Mouse (Mus musculus) spleen, adult 2 months (tissue): ENCODE measurements around the gene Milr1. TPM values are rescaled to one million over a fixed set of nuclear protein-coding genes. Genes with fewer than 3 reads are reported as not detected.
"Not testable (repeated sequence)": the region's sequence is repeated elsewhere in the genome, so short reads cannot be mapped to it uniquely, and the experiment has no call there.

Source experiments
- DNase-seq, 2 experiments: peaks; one replicate each; pipeline versions ENCODE4 v3.0.0 to v3.0.0-alpha.2; 2012 to 2021; ENCODE audit warnings: low spot score in 2 of 2, low read depth in 1 of 2
- H3K27ac ChIP-seq: fragments of 200-500 bp; 2 replicates; pipeline ENCODE4 v1.5.1; 2012; ENCODE audit warnings: low read length, inconsistent platforms; ENCODE audit not compliant: insufficient read depth
- H3K27me3 ChIP-seq: fragments of 200-500 bp; 2 replicates; pipeline ENCODE4 v1.6.1; 2012; ENCODE audit warnings: mild to moderate bottlenecking, moderate library complexity, low read length, inconsistent platforms; ENCODE audit not compliant: control insufficient read depth, insufficient read depth
- H3K36me3 ChIP-seq: fragments of 200-500 bp; 2 replicates; pipeline ENCODE4 v1.6.1; 2012; ENCODE audit warnings: mild to moderate bottlenecking, low read length, inconsistent platforms; ENCODE audit not compliant: control insufficient read depth, insufficient read depth
- H3K4me1 ChIP-seq: fragments of 200-500 bp; 2 replicates; pipeline ENCODE4 v1.6.1; 2011; ENCODE audit warnings: inconsistent platforms; ENCODE audit not compliant: control insufficient read depth, insufficient read depth, insufficient read length
- H3K4me3 ChIP-seq: fragments of 200-500 bp; 2 replicates; pipeline ENCODE4 v1.5.1; 2011; ENCODE audit warnings: mild to moderate bottlenecking, inconsistent platforms; ENCODE audit not compliant: insufficient read depth, insufficient read length; ENCODE audit errors: extremely low read depth
- CTCF ChIP-seq: fragments of 200-500 bp; IDR thresholded peaks from 2 replicates; pipeline ENCODE4 v1.5.1; 2011; ENCODE audit warnings: mild to moderate bottlenecking, inconsistent platforms; ENCODE audit not compliant: insufficient read depth, insufficient read length, insufficient replicate concordance; ENCODE audit errors: extremely low read depth
- POLR2A ChIP-seq: fragments of 200-500 bp; IDR thresholded peaks from 2 replicates; pipeline ENCODE4 v1.6.1; 2011; ENCODE audit warnings: low read depth, low read length, inconsistent platforms
- WGBS: fragments of 180-500 bp; shearing (Covaris S2); methylation state at CpG from one replicate; pipeline ENCODE4 v1.1.7; 2018; 5-methylcytosine and 5-hydroxymethylcytosine counted together
- polyA plus RNA-seq: library from polyadenylated mRNA; depleted of rRNA; stranded (reverse); fragments of >200 nt; gene quantifications from 2 replicates; pipeline ENCODE4 v1.2.3, GENCODE M21; 2012

Milr1 gene
- polyA plus RNA-seq, 1 experiment: 4.2 TPM

DNA sequence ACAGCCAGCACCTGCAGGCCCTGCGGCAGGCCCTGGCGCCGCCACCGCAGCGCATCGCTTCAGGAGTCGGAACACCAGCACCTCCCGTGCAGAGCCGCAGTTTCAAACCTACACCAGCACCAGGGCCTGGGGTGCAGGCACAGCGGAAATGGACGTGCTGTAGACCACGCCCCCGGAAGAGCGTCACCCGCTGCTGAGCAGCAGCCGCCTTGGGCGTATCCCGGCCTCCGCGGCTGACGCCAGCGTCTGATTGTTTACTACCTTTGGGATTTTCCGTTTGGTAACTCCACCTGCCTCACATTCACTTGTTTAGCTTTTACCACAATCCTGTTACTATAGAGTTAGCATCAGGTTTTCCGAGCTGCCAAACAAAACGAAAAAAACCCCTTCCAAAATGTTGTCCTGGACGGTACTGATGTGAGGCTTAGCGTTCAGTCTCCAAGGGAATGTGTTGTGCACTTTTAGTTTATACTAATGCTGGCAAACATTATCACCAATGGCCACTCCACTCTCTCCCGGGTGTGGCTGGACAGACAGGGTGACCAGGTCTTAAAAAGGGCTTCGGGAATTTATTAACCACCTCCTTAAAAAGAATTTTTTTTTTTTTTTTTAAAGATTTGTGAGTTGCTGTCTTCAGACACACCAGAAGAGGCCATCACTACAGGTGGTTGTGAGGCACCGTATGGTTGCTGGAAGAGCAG is 28.5 kb downstream of the Milr1 start, which contains the start of gene Polg2:
Gene Polg2, minus strand, starts transcription at position 150 of the 701 bp plus-strand sequence.
- no peaks in the 10 kb centered on the region for H3K27me3 ChIP-seq
- no peaks in the 10 kb centered on the region for H3K4me1 ChIP-seq
- TF ChIP-seq POLR2A (peak; percentile 94), CTCF (no peak)
- peaks cover 37% of the 10 kb centered on the region for H3K36me3 ChIP-seq
- WGBS: 3% methylated on average over 30 of the region's 30 CpGs
- peak; percentile 89 to 96 for DNase-seq
- peak within 1 kb of the TSS; percentile 95 for H3K27ac ChIP-seq
- H3K4me3 ChIP-seq: peak within 1 kb of the TSS; percentile 86

- TF ChIP-seq CTCF: no peak
- TF ChIP-seq POLR2A: no peak
- H3K27me3 ChIP-seq: no peaks in the 10 kb centered on the region
- peak overlapping the region; percentile 82; the same call in 1 of the 2 replicates for H3K27ac ChIP-seq
- no peak overlapping the region for H3K4me3 ChIP-seq
- 81% methylated on average over 4 of the region's 4 CpGs for WGBS
- H3K36me3 ChIP-seq: peaks cover 35% of the 10 kb centered on the region
- H3K4me1 ChIP-seq: no peaks in the 10 kb centered on the region
- DNase-seq: no peak
These were observed 29.0 kb downstream of the Milr1 start for GRCm38 (mm10) chr11:106780089-106780425.

- WGBS: 89% methylated on average over 6 of the region's 6 CpGs
- Histone ChIP-seq H3K27me3 (no peaks in the 10 kb centered on the region), H3K4me3 (no peak overlapping the region), H3K36me3 (peaks cover 38% of the 10 kb centered on the region), H3K27ac (no peak overlapping the region), H3K4me1 (no peaks in the 10 kb centered on the region; the same call in 1 of the 2 replicates)
- DNase-seq: no peak
- no peak for TF ChIP-seq CTCF
- no peak for TF ChIP-seq POLR2A
These were observed 29.7 kb downstream of the Milr1 start for GRCm38 (mm10) chr11:106780590-106781220.

GRCm38 (mm10) chr11:106782271-106782670 is 31.2 kb downstream of the Milr1 start:
- DNase-seq, H3K4me1 ChIP-seq, H3K4me3 ChIP-seq, H3K27ac ChIP-seq, H3K27me3 ChIP-seq: not testable (repeated sequence)
- WGBS: 90% methylated on average over 7 of the region's 7 CpGs
- H3K36me3 ChIP-seq: peaks cover 42% of the 10 kb centered on the region

DNA sequence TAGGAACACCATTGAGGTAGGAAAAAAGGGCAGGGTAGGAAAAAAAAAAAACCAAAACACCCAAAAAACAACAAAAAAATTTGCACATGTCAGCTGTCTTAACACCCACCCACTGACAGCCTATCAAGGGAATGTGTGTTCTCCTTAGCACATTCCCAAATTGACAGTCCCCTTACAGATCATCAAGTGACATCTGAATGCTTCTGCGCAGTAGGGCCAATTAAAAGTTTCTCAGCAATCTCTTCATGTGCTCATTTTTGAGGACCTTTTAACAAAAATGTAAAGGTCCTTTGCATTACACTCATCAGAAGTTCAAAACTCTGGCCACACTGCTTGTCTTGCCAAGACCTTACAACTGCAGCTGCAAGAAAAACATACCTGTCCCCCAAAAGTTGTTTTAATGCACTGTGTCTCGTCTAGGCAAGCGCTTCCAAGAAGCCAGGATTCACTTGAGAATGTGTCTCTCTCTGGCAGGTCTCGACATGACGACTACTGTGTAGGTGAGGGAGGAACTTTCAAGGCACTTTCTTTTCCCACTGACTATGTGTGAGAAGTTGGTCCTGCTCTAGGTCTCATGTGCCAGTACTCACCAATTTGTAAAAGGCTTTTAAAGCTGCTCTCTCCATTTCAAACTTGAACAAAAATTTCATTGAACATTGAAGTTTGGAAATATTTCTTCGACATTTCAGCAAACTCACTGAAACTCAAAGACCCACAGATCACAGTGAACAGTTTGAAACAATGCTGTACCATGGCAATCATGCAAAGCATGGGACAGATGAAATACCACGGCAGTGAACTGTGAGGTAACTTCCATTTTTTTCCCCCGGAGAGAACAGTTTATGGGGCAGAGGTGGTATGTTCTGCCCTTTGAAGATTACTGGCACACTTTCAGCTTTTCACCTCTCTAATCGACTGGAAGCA is 32.1 kb downstream of the Milr1 start:
- WGBS: 76% methylated on average over 9 of the region's 9 CpGs
- H3K4me3 ChIP-seq: no peak overlapping the region
- DNase-seq: no peak
- no peaks in the 10 kb centered on the region for H3K27me3 ChIP-seq
- TF ChIP-seq POLR2A: no peak
- no peak for TF ChIP-seq CTCF
- no peak overlapping the region for H3K27ac ChIP-seq
- H3K36me3 ChIP-seq: peaks cover 45% of the 10 kb centered on the region
- H3K4me1 ChIP-seq: no peaks in the 10 kb centered on the region; the same call in 1 of the 2 replicates

- H3K27me3 ChIP-seq: no peaks in the 10 kb centered on the region
- peaks cover 45% of the 10 kb centered on the region for H3K36me3 ChIP-seq
- H3K27ac ChIP-seq: no peak overlapping the region
- DNase-seq: no peak
- TF ChIP-seq POLR2A (no peak), CTCF (no peak)
- WGBS: 67% methylated on average over 2 of the region's 2 CpGs
- no peaks in the 10 kb centered on the region; the same call in 1 of the 2 replicates for H3K4me1 ChIP-seq
- no peak overlapping the region for H3K4me3 ChIP-seq
These were observed 33.5 kb downstream of the Milr1 start for GRCm38 (mm10) chr11:106784476-106784875.

- H3K36me3 ChIP-seq: peaks cover 45% of the 10 kb centered on the region
- WGBS: 58% methylated on average over 1 of the region's 1 CpGs
- H3K27ac ChIP-seq: no peak overlapping the region
- H3K4me1 ChIP-seq: no peaks in the 10 kb centered on the region; the same call in 1 of the 2 replicates
- TF ChIP-seq CTCF (no peak), POLR2A (no peak)
- no peak overlapping the region for H3K4me3 ChIP-seq
- H3K27me3 ChIP-seq: no peaks in the 10 kb centered on the region
- no peak for DNase-seq
These were observed 34.0 kb downstream of the Milr1 start for GRCm38 (mm10) chr11:106785043-106785442.
